In the genomic region with DNA sequence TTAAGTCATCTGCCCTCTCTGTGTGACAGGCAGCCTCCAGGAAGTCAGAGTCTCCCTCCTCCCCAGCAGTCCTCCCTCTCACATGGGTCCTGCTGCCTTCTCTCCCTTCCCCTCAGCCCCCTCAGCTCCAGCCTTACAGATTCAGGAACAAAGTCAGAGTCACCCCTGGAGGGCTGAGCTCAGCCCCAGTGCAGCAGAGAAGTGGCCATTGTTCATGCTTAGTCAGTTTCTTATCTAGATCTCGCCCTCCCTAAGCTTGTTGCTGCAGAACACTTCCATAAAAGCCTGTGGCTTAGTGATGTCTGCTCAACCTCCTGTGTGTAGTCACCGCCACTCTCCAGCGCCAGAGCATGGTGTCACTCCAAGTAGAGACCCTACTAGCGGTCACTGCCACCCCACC, we compare ENCODE assay signal across 27 mouse cellular contexts. TPM values are rescaled to one million over a fixed set of nuclear protein-coding genes. Genes with fewer than 3 reads are reported as not detected.
DNase-seq lines count a peak whose midpoint lies in the region; ATAC-seq and TF ChIP-seq lines count a peak whose summit lies in the region.
"Had no signal": no experiment of that assay in that cellular context is flagged by ENCODE, and none has a peak within 500 bp of the region (broad histone marks: within the 10 kb centered on the region; RNA-seq: fewer than 3 reads in every experiment).

No protein-coding gene starts in this region.

- no peak for TF ChIP-seq CTCF in lung, embryonic 14.5 days (IDR thresholded peaks at IDR 0.05; ENCODE audit: low read depth)
- no peak for TF ChIP-seq CTCF in lung, adult 2 months (IDR thresholded peaks at IDR 0.05; ENCODE audit: insufficient read depth, low read length)
- no peak for TF ChIP-seq CTCF in MEL (IDR thresholded peaks at IDR 0.05 in 2 of 3, conservative IDR thresholded peaks at IDR 0.05 in 1 of 3; ENCODE audit: control insufficient read depth in 1 of 3, insufficient read depth in 1 of 3, low read depth in 2 of 3, low read length in 3 of 3, poor library complexity in 1 of 3, severe bottlenecking in 1 of 3)

- H3K27me3 ChIP-seq in lung, embryonic 14.5 days (ENCODE audit: insufficient read depth, low read length), result no peaks in the 10 kb centered on the region
- H3K27me3 ChIP-seq in MEL (ENCODE audit: control insufficient read depth in 1 of 2, insufficient read depth in 2 of 2, low read length in 2 of 2), result no peaks in the 10 kb centered on the region
- H3K27me3 ChIP-seq: embryonic facial prominence, embryonic 15.5 days; forebrain, embryonic 12.5 days; heart, embryonic 15.5 days; hindbrain, embryonic 13.5 days; limb, embryonic 15.5 days; lung, embryonic 15.5 days; midbrain, embryonic 13.5 days had no signal

- WGBS in lung, embryonic 14.5 days, result 63% methylated on average over 4 of the region's 4 CpGs
- WGBS in lung, adult 2 months, result 75% methylated on average over 4 of the region's 4 CpGs

- H3K27ac ChIP-seq in lung, embryonic 14.5 days (ENCODE audit: low read depth), result no peak overlapping the region; the same call in 1 of the 2 replicates
- peak overlapping the region; percentile 6; the same call in 1 of the 2 replicates for H3K27ac ChIP-seq in MEL (ENCODE audit: control insufficient read depth, low read depth, low read length)
- H3K27ac ChIP-seq: embryonic facial prominence, embryonic 10.5 days; embryonic facial prominence, embryonic 15.5 days; forebrain, embryonic 12.5 days; heart, embryonic 15.5 days; hindbrain, embryonic 13.5 days; limb, embryonic 10.5 days; limb, embryonic 15.5 days; liver, embryonic 14.5 days; lung, embryonic 15.5 days; midbrain, embryonic 13.5 days had no signal

- no peak for ATAC-seq in lung, embryonic 14.5 days (ENCODE audit: insufficient read depth)
- peak; percentile 44 for ATAC-seq in megakaryocyte progenitor cell, adult 5-6 weeks (replicated peaks; ENCODE audit: poor library complexity)
- ATAC-seq: forebrain, postnatal 0 days; midbrain, embryonic 13.5 days had no signal

- H3K4me1 ChIP-seq in lung, embryonic 14.5 days (ENCODE audit: insufficient read depth), result peaks cover 5% of the 10 kb centered on the region; the same call in 1 of the 2 replicates
- H3K4me1 ChIP-seq in lung, adult 2 months (ENCODE audit: control insufficient read depth, insufficient read depth, low read length), result no peaks in the 10 kb centered on the region
- H3K4me1 ChIP-seq in MEL (ENCODE audit: control insufficient read depth in 1 of 2, insufficient read depth in 2 of 2, low read length in 2 of 2), result peaks cover 2 to 15% of the 10 kb centered on the region in 2 experiments; a peak in 3 of 4 replicates
- H3K4me1 ChIP-seq: embryonic facial prominence, embryonic 15.5 days; hindbrain, embryonic 13.5 days had no signal

- no peak overlapping the region for H3K4me3 ChIP-seq in lung, embryonic 14.5 days (ENCODE audit: low read depth, low read length)
- H3K4me3 ChIP-seq in lung, adult 2 months (replicated peaks; ENCODE audit: extremely low read depth, low read depth, low read length), result no peak overlapping the region
- H3K4me3 ChIP-seq in MEL (ENCODE audit: control insufficient read depth in 1 of 2, insufficient read depth in 1 of 2, low read depth in 2 of 2, low read length in 2 of 2), result peak overlapping the region in 1 of 2 experiments; percentile 41; a peak in 3 of 4 replicates
- H3K4me3 ChIP-seq: embryonic facial prominence, embryonic 10.5 days; embryonic facial prominence, embryonic 15.5 days; forebrain, embryonic 12.5 days; heart, embryonic 15.5 days; hindbrain, embryonic 13.5 days; limb, embryonic 10.5 days; limb, embryonic 15.5 days; lung, embryonic 15.5 days; midbrain, embryonic 13.5 days had no signal

- TF ChIP-seq RAD21 in MEL (IDR thresholded peaks at IDR 0.05; ENCODE audit: low read depth, low read length), result no peak

- peak in 1 of 2 experiments; percentile 56; a peak in 2 of 4 replicates for TF ChIP-seq EP300 in MEL (IDR thresholded peaks at IDR 0.05; ENCODE audit: low read depth in 1 of 2, low read length in 2 of 2)

- no peaks in the 10 kb centered on the region for H3K36me3 ChIP-seq in lung, embryonic 14.5 days (ENCODE audit: insufficient read depth)
- H3K36me3 ChIP-seq in MEL (ENCODE audit: control insufficient read depth in 1 of 2, insufficient read depth in 2 of 2, low read length in 2 of 2), result peaks cover 0 to 2% of the 10 kb centered on the region in 2 experiments; a peak in 1 of 4 replicates
- H3K36me3 ChIP-seq: embryonic facial prominence, embryonic 10.5 days; embryonic facial prominence, embryonic 15.5 days; forebrain, embryonic 12.5 days; heart, embryonic 15.5 days; hindbrain, embryonic 13.5 days; limb, embryonic 10.5 days; limb, embryonic 15.5 days; lung, embryonic 15.5 days; midbrain, embryonic 13.5 days had no signal

- TF ChIP-seq POLR2A in lung, adult 2 months (IDR thresholded peaks at IDR 0.05; ENCODE audit: borderline replicate concordance, extremely low read depth, low read depth, low read length), result no peak
- no peak for TF ChIP-seq POLR2A in MEL (IDR thresholded peaks at IDR 0.05; ENCODE audit: control insufficient read depth in 1 of 2, insufficient read depth in 1 of 2, low read depth in 1 of 2, low read length in 2 of 2, poor library complexity in 1 of 2)

- DNase-seq in lung, embryonic 14.5 days, result peak; percentile 8
- DNase-seq in lung, adult 2 months, result no peak
- DNase-seq in MEL (ENCODE audit: low read depth, low spot score), result peak; percentile 79
- no peak for DNase-seq in adrenal gland, adult 2 months
- no peak for DNase-seq in kidney, postnatal 4 days
- DNase-seq: adrenal gland, postnatal 25 days; cerebellum, adult 18-20 months; cerebellum, postnatal 14 days; forebrain, postnatal 0 days; gastrocnemius, postnatal 10 days; heart, postnatal 36 days; kidney, adult 11 months; kidney, postnatal 36 days; thymus, postnatal 4 days had no signal

- no peak overlapping the region for H3K9ac ChIP-seq in lung, embryonic 14.5 days
- H3K9ac ChIP-seq in MEL (ENCODE audit: control insufficient read depth, low read depth, low read length, poor library complexity, severe bottlenecking), result peak overlapping the region; percentile 31; the same call in 1 of the 2 replicates
- H3K9ac ChIP-seq: embryonic facial prominence, embryonic 15.5 days; forebrain, embryonic 12.5 days; forebrain, postnatal 0 days; heart, embryonic 15.5 days; hindbrain, embryonic 13.5 days; limb, embryonic 15.5 days; liver, embryonic 14.5 days; lung, embryonic 15.5 days; midbrain, embryonic 13.5 days had no signal

- no peaks in the 10 kb centered on the region for H3K9me3 ChIP-seq in lung, embryonic 14.5 days (ENCODE audit: low read depth, low read length)
- H3K9me3 ChIP-seq in MEL (replicated peaks; ENCODE audit: insufficient read depth, low read length), result no peaks in the 10 kb centered on the region
- H3K9me3 ChIP-seq: embryonic facial prominence, embryonic 10.5 days; embryonic facial prominence, embryonic 15.5 days; forebrain, embryonic 12.5 days; heart, embryonic 15.5 days; hindbrain, embryonic 13.5 days; limb, embryonic 10.5 days; limb, embryonic 15.5 days; lung, embryonic 15.5 days; midbrain, embryonic 13.5 days had no signal

- H3K4me2 ChIP-seq in lung, embryonic 14.5 days, result no peak overlapping the region
- H3K4me2 ChIP-seq: embryonic facial prominence, embryonic 15.5 days; forebrain, embryonic 12.5 days; heart, embryonic 15.5 days; hindbrain, embryonic 13.5 days; limb, embryonic 15.5 days; lung, embryonic 15.5 days; midbrain, embryonic 13.5 days had no signal

- H3K79me2 ChIP-seq in MEL (ENCODE audit: control insufficient read depth, insufficient read depth, low read length, poor library complexity), result no peaks in the 10 kb centered on the region

TF ChIP-seq in MEL, 35 proteins besides CTCF, POLR2A, EP300 and RAD21:
- TF ChIP-seq MAX (IDR thresholded peaks at IDR 0.05; ENCODE audit: low read length), result no peak
- TF ChIP-seq TCF12 (IDR thresholded peaks at IDR 0.05; ENCODE audit: low read depth, low read length), result peak; percentile 22; the same call in 1 of the 2 replicates
- TF ChIP-seq HCFC1 (IDR thresholded peaks at IDR 0.05; ENCODE audit: low read depth, low read length), result peak; percentile 30; the same call in 1 of the 2 replicates
- peak; percentile 78 for TF ChIP-seq GATA1 (IDR thresholded peaks at IDR 0.05; ENCODE audit: low read depth, low read length)
- TF ChIP-seq ETS1 (IDR thresholded peaks at IDR 0.05; ENCODE audit: low read depth, low read length), result peak; percentile 38
- peak; percentile 52; the same call in 1 of the 2 replicates for TF ChIP-seq TBP (IDR thresholded peaks at IDR 0.05; ENCODE audit: low read depth, low read length)
- no peak for TF ChIP-seq MAFK (IDR thresholded peaks at IDR 0.05; ENCODE audit: borderline replicate concordance, low read depth, low read length)
- no peak for TF ChIP-seq GABPA (IDR thresholded peaks at IDR 0.05; ENCODE audit: low read depth, low read length)
- peak; percentile 78; the same call in 1 of the 2 replicates for TF ChIP-seq MAZ (IDR thresholded peaks at IDR 0.05; ENCODE audit: low read depth, low read length)

RNA-seq across cellular contexts. Expression of gene Tldc1, which starts 33.6 kb away (rescaled TPM):
- polyA plus RNA-seq in lung, embryonic 14.5 days (2014; fragmentation: Nextera tagmentation; extraction: Ambion mirVana), result 9.7 and 10.3 TPM in 2 replicates
- polyA plus RNA-seq in lung, adult 2 months (2012; rRNA removed), result 10.2 and 10.8 TPM in 2 replicates
- 13.4 and 16.4 TPM in 2 replicates for total RNA-seq in MEL (2012; rRNA removed)
- polyA plus RNA-seq in MEL (2012; ENCODE audit: insufficient read depth in 1 of 2, insufficient read length in 2 of 2, low read depth in 1 of 2, low replicate concordance in 2 of 2, missing spikeins in 1 of 2), result 10 to 100 TPM in 1 of 2 experiments, not detected in 1; 16.1 TPM
- 2.6 TPM in 2 replicates for total RNA-seq in megakaryocyte progenitor cell, adult 5-6 weeks (2015)
- 3.8 and 4.2 TPM in 2 replicates for total RNA-seq in megakaryocyte progenitor cell, adult 5-6 weeks (2017)
- total RNA-seq in adrenal gland, adult 2 months (2021), result 10 to 100 TPM in 1 of 2 experiments, 1 to 10 TPM in 1; 8.4 to 12.7 TPM
- 13.0 and 13.2 TPM in 2 replicates for polyA plus RNA-seq in adrenal gland, adult 2 months (2012; rRNA removed)

RNA-seq across cellular contexts. Expression of gene Atp2c2, which starts 44.8 kb away (rescaled TPM):
- polyA plus RNA-seq in lung, embryonic 14.5 days (2014; fragmentation: Nextera tagmentation; extraction: Ambion mirVana), result 1.8 and 1.9 TPM in 2 replicates
- 5.4 and 7.2 TPM in 2 replicates for polyA plus RNA-seq in lung, adult 2 months (2012; rRNA removed)
- 0.27 and 0.33 TPM in 2 replicates for total RNA-seq in MEL (2012; rRNA removed)
- polyA plus RNA-seq in MEL (2012; ENCODE audit: insufficient read depth in 1 of 2, insufficient read length in 2 of 2, low read depth in 1 of 2, low replicate concordance in 2 of 2, missing spikeins in 1 of 2), result under 1 TPM in 1 of 2 experiments, not detected in 1; 0.58 TPM
- total RNA-seq in megakaryocyte progenitor cell, adult 5-6 weeks (2015), result not detected in 2 replicates
- not detected in 2 replicates for total RNA-seq in megakaryocyte progenitor cell, adult 5-6 weeks (2017)
- total RNA-seq in adrenal gland, adult 2 months (2021), result under 1 TPM; 0.24 to 0.46 TPM
- polyA plus RNA-seq in adrenal gland, adult 2 months (2012; rRNA removed), result not detected in 2 replicates
- total RNA-seq: forebrain, postnatal 0 days; gastrocnemius, postnatal 10 days; heart, postnatal 36 days; megakaryocyte, adult 5-6 weeks; monocyte, adult 5-6 weeks had no signal
- polyA plus RNA-seq: midbrain, embryonic 13.5 days had no signal

Comparison
In these comparisons a context has a peak if more than half of its experiments do, and no peak if none do; other contexts are left out.
1. DNase-seq: peak in lung, embryonic 14.5 days (single experiment) and MEL (single experiment); none in lung, adult 2 months (single experiment), adrenal gland, adult 2 months (single experiment) and kidney, postnatal 4 days (0 of 2).